Mouse (Mus musculus) lung, postnatal 0 days (tissue): ENCODE measurements around the gene Tmem210.

Source experiments
- CTCF ChIP-seq: IDR thresholded peaks from 2 replicates; pipeline ENCODE4 v1.5.1; 2016; ENCODE audit warnings: antibody characterized with exemption, mild to moderate bottlenecking
- EP300 ChIP-seq: IDR thresholded peaks from 2 replicates; pipeline ENCODE4 v1.6.1; 2016; ENCODE audit warnings: antibody characterized with exemption, mild to moderate bottlenecking, control low read depth

DNA sequence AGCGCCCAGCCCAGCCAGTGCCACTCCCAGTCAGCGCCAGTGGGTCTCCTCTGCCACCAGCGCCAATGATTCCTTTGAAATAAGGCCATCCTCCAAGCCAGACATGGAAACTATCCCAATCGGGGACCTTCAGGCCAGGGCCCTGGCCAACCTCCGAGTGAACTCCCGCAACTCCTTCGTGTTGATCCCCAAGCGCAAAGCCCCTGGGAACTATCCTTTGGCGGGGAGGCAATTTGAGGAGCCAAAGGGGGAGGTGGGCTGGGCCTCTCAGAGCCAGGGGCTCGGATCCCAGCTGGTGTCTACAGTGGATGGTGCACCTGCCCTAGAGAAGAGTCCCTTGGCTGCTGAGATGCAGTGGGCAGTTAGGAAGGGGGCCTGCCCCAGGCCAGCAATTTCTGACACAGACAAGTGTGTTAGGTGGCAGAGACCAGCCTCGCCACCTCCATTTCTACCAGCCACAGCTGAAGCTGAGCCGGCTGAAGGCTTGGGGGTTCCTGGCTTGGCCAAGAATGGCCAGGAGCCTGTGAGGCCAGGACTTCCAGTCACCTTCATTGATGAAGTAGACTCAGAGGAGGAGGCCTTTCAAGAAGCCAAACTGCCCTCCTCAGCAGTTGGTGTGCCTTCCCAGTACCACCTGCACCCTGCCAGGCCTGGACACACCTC, 24.2 kb upstream of the Tmem210 start:
- no peak for TF ChIP-seq CTCF
- no peak for TF ChIP-seq EP300
